Mouse (Mus musculus): ENCODE measurements around the gene Dpysl4.

DNA sequence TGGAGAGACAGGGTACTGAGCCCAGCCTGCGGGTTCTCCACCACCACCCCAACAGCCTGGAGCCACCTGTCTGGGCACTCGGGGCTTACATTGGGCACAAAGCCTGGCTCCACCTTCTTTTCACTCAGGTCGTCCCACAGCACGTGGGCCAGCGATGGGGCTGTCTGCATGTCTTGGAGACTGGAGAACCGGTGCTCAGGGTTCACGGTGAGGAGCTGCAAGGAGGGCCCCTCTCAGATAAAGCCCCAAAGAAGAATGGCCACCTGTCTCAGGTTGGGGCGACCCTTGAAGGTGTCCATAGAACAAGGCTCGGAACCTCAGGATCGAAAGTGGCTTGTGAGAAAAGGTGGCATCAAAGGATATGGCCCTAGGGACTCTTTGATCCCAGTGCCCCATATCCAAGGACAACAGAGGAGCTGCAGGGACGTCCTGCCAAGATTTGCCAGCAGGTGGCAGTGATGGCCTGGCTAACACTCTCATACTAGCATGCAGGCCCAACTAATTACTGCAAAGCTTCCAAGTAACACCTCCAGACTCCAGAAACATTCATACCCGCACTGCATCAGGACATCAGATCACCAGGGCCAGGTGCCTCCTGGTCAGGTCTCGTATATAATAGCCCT lies 33.5 kb downstream of the Dpysl4 start:
- TF ChIP-seq CTCF (IDR thresholded peaks at IDR 0.05; ENCODE audit: low read depth) (peak; percentile 96), EP300 (optimal IDR thresholded peaks at IDR 0.05) (no peak)

All from stomach, postnatal 0 days (tissue).